Mouse (Mus musculus): ENCODE results near the gene Hoxb2.

The Hoxb2 gene

DNA sequence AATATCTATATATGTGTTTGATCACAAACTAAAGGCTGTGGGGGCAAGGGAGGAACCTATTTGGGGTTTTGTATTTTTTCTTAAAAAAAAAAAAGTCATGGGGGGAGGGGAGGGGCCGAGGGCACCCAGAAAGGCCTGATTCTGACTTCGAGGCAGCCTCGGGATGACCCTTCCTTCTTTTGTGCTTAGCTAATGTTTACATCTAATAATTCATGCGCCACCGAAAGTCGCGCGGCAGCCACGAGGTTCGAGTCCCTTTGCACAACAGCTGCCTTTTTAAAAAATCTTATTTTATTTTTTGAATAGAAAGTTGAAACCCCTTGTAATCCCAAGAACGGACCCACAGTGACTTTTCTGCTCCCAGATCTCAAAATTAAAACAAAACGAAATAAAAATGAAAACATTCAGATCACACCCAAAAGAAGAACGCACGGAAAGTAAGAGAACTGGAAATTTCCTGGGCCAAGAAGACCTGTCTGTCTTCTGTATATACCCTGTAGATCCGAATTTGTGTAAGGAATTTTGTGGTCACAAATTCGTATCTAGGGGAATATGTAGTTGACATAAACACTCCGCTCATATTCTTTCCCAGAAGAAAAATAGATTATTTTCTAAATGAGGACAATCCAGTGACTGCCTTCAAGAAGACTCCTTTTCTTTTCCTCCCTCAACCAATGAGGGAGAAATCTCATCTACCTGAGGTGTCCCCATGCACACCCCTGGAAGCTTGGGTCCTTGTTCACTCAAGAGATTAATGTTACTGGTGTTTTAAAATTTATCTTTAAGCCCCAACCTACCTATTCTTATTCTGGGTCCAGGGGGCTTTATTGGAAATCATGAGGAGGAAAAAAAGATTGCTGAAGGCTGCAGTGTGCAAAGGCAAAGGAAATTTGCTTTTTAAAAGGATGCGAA is 33.4 kb upstream of the Hoxb2 start:
- DNase-seq (ENCODE audit: low spot score): no peak

DNA sequence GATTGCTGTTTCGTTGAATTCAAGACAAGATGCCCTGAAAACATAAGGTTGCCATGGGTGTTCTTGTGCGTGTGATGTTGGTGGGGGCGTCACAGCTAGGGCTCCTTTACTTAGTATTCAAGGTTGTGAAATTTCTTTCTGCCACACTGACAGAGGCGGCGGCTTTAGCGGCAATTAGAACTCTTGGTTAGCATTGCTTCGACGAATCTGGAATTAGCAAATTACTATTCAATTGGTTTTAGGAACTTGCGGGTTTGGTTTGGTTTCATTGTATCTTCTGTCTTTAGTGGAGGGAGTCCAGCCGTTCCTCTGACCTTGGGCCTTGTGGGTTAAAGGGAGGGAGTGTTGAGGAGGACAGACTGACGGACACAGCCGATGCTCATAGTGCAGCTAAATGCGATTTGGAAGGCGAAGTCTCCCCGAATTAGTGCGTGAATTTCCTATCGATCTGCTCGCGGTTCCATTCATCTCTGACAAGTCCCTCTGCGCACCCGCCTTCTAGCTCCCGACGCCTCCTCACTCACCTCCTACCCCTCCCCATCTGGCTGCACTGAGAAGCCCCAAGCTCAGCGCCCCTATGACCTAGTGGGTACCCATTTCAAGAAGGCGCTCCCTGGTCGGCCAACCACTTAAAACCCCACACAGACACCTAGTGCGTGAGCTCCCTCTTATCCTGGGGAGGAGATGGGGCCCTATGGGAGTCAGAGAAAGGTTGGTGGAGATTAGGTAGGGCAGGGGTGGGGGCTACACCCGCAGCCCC is 32.5 kb upstream of the Hoxb2 start, which contains the start of gene Hoxb4:
Gene Hoxb4, plus strand, starts transcription at position 660 of the 760 bp plus-strand sequence.
- DNase-seq (ENCODE audit: low spot score): no peak

DNA sequence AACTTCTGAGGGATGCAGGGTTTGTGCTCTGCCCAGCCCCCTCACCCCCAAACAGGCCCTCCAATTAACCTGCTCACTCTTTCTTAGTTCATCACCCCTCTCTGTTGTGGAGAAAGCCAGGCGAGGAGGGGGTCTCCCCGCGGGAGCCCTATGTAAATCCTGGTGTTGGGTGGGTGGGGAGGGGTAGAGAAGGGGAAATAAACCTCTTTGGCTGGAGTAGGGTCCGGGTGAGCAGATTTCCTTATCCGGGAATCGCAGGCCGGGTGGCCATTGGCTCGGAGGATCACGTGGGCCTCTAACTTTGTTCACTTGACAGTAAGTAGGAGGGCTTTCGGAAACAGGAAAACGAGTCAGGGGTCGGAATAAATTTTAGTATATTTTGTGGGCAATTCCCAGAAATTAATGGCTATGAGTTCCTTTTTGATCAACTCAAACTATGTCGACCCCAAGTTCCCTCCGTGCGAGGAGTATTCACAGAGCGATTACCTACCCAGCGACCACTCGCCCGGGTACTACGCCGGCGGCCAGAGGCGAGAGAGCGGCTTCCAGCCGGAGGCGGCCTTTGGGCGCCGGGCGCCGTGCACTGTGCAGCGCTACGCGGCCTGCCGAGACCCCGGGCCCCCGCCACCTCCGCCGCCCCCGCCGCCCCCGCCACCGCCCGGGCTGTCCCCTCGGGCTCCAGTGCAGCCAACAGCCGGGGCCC is 31.8 kb upstream of the Hoxb2 start:
- DNase-seq (ENCODE audit: low spot score): peak; percentile 63

DNA sequence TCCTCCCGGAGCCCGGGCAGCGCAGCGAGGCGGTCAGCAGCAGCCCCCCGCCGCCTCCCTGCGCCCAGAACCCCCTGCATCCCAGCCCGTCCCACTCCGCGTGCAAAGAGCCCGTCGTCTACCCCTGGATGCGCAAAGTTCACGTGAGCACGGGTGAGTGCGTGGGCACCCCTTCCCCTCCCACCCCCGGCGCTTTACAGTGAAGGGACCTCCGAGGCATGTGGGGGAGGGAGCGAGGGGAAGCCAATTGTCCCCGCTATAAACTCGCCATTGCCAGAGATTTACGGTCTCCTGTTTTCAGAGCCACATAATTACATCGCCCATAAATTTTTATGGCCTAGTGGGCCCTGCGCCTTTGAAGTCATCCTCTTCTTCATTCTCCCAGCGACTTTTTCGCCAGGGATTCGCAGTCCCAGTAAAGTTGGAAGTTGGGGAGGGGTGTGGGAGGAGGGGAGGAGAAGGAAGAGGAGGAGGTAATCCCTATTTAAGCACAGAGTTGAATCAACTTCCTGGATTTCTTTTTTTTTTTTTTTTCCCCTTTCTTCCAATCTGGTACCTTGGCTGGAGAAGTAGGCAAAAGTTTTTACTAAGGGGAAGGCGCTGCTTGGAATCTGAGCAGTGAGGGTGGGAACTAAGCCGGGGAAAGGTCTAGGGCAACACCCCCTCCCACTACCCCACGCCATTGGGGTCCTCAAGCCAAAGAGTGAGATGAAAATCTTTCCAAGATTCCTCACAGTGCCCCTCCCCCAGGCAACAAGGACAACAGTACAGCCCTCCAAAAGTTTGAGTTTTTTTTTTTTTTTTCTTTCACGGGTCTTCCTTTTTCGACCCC is 31.0 kb upstream of the Hoxb2 start:
- DNase-seq (ENCODE audit: low spot score): no peak

DNA sequence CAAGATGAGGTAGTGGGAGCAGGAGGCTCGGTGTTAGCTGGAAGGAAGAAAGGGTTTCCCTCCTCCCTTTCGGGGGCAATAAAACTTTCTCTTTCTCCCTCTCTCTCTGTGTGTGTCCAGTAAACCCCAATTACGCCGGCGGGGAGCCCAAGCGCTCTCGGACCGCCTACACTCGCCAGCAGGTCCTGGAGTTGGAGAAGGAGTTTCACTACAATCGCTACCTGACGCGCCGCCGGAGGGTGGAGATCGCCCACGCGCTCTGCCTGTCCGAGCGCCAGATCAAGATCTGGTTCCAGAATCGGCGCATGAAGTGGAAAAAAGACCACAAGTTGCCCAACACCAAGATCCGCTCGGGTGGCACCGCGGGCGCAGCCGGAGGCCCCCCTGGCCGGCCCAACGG is 30.4 kb upstream of the Hoxb2 start:
- peak; percentile 45 for DNase-seq (ENCODE audit: low spot score)

DNA sequence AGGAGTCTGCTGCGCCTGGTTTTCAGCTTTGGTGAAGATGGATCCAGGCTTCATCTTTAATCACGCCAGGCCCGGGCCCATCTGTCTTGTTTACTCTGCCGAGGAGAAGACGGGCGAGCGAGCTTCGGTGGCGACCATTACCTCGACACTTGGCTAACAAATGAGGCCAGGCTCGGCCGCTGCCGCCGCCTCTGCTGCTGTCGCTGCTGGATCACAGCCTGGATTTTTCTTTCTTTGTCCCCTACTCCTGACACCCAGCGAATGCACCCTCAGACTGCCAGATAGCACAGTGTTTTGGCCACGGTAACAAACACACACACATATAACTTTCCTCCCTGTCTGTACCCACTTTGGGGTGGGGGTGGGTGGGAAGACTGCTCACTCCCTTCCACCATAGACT is 29.6 kb upstream of the Hoxb2 start:
- DNase-seq (ENCODE audit: low spot score): no peak

DNA sequence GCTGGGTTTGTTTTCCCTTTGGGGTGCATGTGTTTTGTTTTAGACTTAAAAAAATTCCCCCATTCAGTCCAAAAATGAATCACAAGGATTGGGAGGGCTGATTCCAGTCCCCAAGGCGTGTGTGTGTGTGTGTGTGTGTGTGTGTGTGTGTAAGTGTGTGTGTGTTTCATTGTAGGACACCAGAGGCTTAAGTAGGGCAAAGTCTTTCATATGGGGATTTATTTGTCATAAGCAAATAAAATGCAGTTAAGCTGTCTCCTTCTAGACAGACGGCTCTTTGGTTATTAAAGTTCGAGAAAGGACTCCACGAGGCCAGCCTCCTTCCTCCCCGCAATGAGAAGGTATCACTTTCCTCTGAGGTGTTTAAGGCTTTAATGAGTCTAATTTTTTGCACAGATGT is 28.5 kb upstream of the Hoxb2 start:
- DNase-seq (ENCODE audit: low spot score): no peak

DNA sequence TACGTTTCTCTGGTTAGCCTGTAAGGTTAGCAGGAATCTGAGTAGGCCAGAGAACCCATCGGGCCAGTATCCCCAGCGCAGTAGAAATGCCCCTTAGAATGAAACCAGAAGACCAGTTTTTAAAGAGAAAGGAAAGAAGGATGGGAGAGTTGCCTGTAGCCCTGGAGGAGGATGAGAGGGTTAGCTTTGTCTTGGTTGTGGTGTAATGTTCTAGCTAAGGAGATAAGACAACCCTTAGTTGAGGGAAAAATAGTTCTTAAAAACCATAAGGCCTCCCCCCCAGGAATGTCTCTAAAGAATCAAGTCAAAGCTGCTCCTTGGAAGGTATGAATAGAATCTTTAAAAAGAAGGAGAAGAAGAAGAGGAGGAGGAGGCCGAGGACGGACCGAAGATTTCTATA is 27.6 kb upstream of the Hoxb2 start:
- no peak for DNase-seq (ENCODE audit: low spot score)

DNA sequence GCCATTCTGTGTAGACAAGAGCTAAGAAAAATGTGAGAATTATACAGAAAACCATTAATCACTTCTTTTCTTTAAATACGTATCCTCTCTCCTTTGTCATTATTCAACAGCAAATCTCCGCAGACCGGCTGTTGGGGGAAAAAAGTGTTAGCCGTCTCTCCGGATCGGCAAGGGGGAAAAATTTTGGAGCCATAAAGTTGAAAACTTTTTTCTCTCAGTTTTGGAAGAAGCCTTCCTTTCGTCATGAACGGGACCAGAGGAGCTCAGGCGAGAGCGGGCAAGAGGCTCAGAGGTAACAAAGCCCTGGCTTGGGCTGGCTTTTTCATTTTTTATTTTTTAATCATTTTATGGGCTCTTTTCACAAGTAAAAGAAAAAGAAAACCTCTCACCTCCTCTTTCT is 27.2 kb upstream of the Hoxb2 start, which contains the start of gene Hoxb3:
Gene Hoxb3, plus strand, starts transcription at position 173 of the 400 bp plus-strand sequence.
- no peak for DNase-seq (ENCODE audit: low spot score)

DNA sequence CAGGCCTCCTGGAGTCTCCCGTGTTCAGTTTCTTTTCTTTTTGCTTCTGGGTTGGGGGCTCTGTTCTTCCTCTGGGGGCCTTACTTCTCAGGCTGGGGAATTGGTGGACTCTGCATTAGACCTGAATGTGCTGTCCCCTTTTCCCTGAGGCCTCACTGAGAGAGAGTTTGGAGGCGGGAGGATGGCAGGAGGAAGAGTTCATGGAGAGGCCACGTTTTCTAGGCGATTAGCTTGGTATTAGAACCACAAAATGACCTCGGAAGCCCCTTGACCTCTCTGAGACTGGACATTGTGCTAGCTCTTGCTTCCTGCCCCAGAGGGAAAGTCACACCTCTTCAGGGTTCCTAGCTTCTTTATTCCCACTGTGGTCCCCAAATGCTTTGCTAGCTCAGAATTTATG is 26.2 kb upstream of the Hoxb2 start:
- DNase-seq (ENCODE audit: low spot score): no peak

DNA sequence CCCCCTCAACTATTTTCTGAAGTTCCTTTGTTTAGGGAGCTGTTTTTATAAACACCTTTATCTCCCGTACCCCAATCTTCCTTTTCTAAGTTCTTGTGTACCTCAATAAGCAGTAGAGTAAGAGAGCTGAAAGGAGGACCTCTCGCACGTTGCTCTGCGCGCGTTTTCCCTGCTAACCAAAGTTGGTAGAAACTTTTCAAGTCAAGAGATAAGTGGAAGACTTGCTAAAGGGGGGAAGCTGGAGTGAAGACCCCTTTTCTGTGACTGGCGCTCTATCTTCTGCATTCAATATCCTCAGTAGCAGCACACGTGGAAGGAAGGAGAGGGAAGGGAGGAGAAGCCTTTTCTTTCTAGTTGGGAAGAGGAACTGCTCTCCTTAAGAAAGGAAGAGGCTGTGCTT is 25.4 kb upstream of the Hoxb2 start:
- no peak for DNase-seq (ENCODE audit: low spot score)

DNA sequence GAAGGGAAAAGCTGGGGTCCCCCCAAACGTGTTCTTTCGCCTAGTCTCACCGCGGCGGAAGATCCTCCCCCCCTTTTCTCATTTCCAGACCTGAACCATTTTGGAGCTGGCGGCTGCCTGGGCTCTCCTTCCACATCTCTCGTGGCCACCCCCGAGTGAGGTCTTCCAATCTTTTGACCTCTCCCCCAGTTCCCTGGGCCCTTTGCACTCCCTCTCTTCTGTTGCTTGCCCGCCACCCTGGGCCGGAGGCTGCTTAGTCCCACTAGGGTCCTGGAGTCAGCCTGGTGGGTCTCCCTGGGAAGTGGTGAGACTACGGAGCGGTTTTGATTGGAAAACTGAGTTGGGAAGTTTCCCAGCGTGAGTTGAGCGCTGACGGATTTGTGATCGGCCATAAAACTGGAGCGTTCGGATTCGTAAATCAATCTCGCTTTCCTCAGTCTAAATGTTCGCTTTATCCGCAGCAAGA is 24.5 kb upstream of the Hoxb2 start:
- DNase-seq (ENCODE audit: low spot score): no peak

DNA sequence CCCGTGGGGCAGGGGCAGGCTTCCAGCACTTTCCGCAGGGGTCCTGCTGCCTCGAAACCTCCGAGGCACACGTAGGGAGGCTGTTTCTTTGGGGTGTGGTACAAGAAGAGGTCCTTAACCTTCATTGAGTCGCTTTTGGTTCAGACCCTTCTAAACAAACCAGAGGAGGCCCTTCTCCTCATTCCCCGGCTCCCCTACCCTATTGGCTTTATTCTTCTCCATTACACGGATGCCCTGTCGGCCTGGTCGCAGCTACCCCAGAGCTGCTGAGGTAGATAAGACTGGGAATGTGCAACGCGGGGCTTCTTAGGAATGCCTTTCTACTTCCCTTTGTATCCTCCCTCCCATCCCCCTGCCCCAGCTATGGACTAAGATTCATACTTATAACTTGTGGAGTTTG is 23.6 kb upstream of the Hoxb2 start:
- DNase-seq (ENCODE audit: low spot score): no peak

DNA sequence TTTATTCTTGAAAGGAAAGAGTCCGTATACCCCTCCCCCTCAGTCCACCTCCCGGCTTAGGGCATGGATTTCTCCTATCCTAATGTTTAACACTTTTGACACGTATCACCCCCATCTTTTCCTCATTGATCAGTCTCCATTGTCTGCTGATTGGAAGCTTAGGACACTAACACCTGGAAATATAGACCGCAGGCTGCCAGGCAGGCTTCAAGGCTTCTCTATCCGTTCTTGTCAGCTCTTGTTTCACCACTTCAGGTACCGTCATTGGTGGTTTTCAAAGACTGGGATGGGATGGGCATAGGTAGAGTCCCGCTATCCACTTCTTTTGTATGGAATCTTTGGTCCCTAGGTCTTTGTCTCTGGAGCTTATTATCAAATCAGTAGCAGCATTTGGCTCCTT is 23.2 kb upstream of the Hoxb2 start:
- DNase-seq (ENCODE audit: low spot score): no peak

DNA sequence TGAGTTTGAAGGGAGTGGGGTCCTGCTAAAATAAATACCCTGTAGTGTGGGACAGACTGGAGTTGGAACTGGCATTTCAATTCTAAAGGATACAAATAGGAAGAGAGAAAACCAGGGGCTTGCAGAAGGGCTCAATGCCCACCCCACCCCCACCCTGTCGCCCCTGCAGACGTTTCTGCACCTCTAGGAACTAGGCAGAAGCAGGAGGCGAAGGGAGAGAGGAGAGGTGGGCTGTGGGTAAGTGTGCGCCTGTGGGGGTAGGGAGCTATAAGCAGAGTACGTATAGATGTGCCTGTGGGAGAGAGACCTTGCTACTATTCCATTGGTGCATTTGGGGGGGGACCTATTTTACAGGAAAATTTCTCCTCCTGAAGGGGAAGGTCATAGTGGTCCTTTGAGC is 22.6 kb upstream of the Hoxb2 start:
- no peak for DNase-seq (ENCODE audit: low spot score)

DNA sequence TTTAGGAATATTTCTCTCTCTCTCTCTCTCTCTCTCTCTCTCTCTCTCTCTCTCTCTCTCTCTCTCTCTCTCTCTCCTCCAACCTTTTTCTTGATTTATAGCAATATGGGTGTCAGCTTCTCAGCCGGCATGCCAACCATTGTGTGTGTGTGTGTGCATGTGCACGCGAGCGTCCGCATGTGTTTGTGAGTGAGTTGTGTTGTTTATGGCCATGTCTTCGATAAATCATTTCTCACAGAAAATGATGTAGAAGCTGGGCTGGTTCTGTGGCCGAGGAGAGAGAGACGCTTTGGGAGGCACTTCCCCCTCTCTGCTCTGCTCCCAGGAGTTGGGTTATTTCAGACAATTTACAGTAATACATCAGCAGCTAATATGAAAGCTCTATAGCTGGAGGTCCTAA is 21.7 kb upstream of the Hoxb2 start:
- no peak for DNase-seq (ENCODE audit: low spot score)

DNA sequence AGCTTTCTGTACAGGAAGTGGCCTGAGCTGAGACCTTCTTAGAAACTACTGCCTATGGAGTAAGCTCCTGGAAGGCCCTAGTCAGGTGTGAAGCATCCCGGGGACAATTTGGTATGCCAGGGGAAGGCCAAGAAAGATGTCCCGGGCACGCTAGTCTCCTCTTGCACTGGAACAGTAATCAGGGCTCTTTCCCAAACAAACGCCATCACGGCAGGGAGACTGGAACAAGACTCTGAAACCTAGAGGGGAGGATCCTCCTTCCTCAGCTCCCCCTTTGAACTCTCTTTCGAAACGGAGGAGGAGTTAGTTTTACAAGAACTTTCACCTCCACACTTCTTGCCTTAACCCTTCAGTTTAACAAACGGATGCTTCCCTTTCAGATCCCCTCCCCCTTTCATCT is 18.2 kb upstream of the Hoxb2 start:
- DNase-seq (ENCODE audit: low spot score): no peak

DNA sequence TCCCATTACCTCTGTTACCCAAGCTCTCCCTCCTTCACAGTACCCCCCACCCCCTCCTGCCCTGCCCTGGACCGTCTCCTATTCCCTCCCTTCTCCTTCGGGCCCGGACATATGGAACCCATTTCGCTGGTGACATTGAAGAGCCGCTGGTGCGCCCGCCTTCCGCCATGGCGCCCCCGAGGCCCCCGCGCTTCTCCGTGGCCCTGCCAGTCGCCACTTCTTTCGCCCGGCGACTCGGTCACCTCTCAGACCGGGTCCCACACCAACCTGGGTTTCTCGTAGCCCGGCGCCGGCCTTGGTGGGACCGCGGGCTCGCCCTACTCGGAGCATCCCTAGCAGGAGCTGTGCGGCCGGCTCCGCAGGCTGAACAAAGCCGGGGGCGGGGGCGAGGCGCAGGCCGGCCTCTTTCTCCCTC is 17.7 kb upstream of the Hoxb2 start:
- DNase-seq (ENCODE audit: low spot score): no peak

DNA sequence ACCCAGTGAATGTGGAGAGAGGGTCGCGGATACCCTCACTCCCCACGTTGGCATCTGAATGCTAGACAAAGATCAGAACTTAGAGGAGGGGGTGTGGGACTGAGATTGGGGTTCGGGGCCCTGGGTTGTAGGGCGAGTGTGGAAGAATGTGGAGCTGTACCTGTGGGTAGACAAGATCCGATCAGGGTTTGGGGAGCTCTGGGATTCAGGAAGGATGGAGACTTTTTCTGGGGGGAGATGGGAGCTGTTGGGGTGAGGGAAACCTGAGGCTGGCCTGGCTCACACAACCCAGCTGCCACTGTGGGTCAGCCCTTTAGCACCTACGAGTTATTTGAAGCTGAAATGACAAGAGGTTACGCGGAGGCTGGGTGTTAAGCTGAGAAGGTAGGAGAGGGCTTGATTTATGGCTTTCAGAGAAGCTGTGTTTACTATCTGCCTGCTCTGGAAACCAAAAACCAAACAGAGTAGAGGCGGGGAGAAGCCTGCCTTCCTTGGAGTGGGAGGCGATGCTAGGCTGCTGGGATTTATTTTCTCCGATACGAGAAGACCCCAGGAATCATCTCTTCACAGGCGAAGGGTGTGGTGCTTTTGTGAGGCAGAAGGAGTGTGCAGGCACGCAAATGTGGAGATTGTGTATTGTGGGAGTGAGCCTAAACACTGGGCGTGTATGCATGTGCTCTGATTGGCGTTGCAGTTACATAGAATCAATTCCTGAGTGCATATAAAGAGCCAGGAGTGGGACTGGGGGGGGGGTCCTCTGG is 16.9 kb upstream of the Hoxb2 start:
- DNase-seq (ENCODE audit: low spot score): no peak

DNA sequence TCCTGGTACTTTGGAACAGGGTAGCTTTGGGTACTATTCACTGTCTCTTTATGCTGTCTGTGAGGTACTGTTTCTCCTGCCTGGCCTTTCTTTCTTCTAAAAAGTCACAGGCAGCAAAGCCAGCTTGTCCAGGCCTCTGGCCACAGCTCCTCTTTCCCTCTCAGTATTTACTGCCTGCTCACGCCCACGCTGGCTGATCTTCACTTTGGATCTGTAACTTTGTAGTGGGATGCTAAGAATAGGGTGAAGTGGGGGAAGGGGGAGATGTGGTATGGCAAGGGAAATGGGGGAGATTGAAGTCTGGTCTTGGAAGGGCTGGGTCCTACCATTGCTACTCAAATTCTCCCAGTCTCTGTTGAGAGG is 16.3 kb upstream of the Hoxb2 start:
- no peak for DNase-seq (ENCODE audit: low spot score)

DNA sequence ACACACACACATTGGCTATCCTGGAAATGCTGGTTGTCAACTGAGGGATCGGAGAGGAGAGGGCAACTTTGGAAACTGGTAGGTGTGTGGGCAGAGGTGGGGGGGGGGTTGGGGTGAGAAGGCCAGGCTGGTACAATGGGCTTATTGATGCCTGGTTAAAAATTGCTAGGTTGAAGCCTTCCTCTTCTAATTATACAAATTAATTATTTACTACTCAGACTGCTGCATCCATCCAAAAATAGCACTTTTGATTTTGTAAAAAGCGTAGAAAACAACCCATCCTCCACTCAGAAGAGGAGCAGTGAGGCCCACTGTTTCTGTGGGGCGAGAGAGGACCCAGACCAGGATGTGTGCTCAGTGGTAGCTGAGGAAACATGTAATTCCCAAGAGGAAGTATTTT is 15.3 kb upstream of the Hoxb2 start:
- DNase-seq (ENCODE audit: low spot score): no peak

All from testis, postnatal 14 days (tissue).